ENCODE assay signal across 19 mouse cellular contexts in genomic region chr3:115845724-115846123, GRCm38 (mm10). TPM values are rescaled to one million over a fixed set of nuclear protein-coding genes. Genes with fewer than 3 reads are reported as not detected.
DNase-seq lines count a peak whose midpoint lies in the region; ATAC-seq lines count a peak whose summit lies in the region.
"Had no signal": no experiment of that assay in that cellular context is flagged by ENCODE, and none has a peak within 500 bp of the region (broad histone marks: within the 10 kb centered on the region; RNA-seq: fewer than 3 reads in every experiment).

No protein-coding gene starts in this region.

- ATAC-seq in hindbrain, embryonic 14.5 days (ENCODE audit: low FRiP score) = 0 out of 2 replicates have a peak, but pooled peaks have one; percentile 17
- ATAC-seq in hindbrain, embryonic 13.5 days (ENCODE audit: low FRiP score) = no peak
- ATAC-seq in forebrain, embryonic 15.5 days (replicated peaks) = 0 out of 2 replicates have a peak, but pooled peaks have one; percentile 32
- no peak for ATAC-seq in liver, embryonic 11.5 days (replicated peaks; ENCODE audit: low FRiP score)
- no peak for ATAC-seq in erythroid progenitor cell, adult 5-6 weeks (replicated peaks; ENCODE audit: low FRiP score, poor library complexity, severe bottlenecking)
- ATAC-seq: midbrain, embryonic 15.5 days had no signal

- H3K27me3 ChIP-seq in hindbrain, embryonic 14.5 days (ENCODE audit: control insufficient read depth, insufficient read depth, low read length) = no peaks in the 10 kb centered on the region
- H3K27me3 ChIP-seq in hindbrain, embryonic 13.5 days = no peaks in the 10 kb centered on the region
- H3K27me3 ChIP-seq in forebrain, embryonic 15.5 days = no peaks in the 10 kb centered on the region
- H3K27me3 ChIP-seq in liver, embryonic 11.5 days (replicated peaks; ENCODE audit: control insufficient read depth, insufficient read depth, low read length) = no peaks in the 10 kb centered on the region
- H3K27me3 ChIP-seq: embryonic facial prominence, embryonic 12.5 days; hindbrain, embryonic 15.5 days; limb, embryonic 12.5 days; liver, embryonic 15.5 days; midbrain, embryonic 15.5 days; neural tube, embryonic 12.5 days had no signal

- no peaks in the 10 kb centered on the region for H3K9me3 ChIP-seq in hindbrain, embryonic 14.5 days (ENCODE audit: control insufficient read depth, low read length)
- H3K9me3 ChIP-seq in hindbrain, embryonic 13.5 days = no peaks in the 10 kb centered on the region
- no peaks in the 10 kb centered on the region for H3K9me3 ChIP-seq in forebrain, embryonic 15.5 days
- H3K9me3 ChIP-seq in liver, embryonic 11.5 days (ENCODE audit: control insufficient read depth, low read length) = no peaks in the 10 kb centered on the region
- H3K9me3 ChIP-seq: embryonic facial prominence, embryonic 12.5 days; hindbrain, embryonic 15.5 days; limb, embryonic 12.5 days; liver, embryonic 15.5 days; midbrain, embryonic 15.5 days had no signal

- no peaks in the 10 kb centered on the region for H3K36me3 ChIP-seq in hindbrain, embryonic 14.5 days (replicated peaks; ENCODE audit: control insufficient read depth, insufficient read depth)
- no peaks in the 10 kb centered on the region for H3K36me3 ChIP-seq in hindbrain, embryonic 13.5 days
- H3K36me3 ChIP-seq in forebrain, embryonic 15.5 days = no peaks in the 10 kb centered on the region
- no peaks in the 10 kb centered on the region for H3K36me3 ChIP-seq in liver, embryonic 11.5 days (ENCODE audit: control insufficient read depth, insufficient read depth, low read length)
- H3K36me3 ChIP-seq: embryonic facial prominence, embryonic 12.5 days; hindbrain, embryonic 15.5 days; limb, embryonic 12.5 days; liver, embryonic 15.5 days; midbrain, embryonic 15.5 days; neural tube, embryonic 12.5 days had no signal

- DNase-seq in hindbrain, embryonic 14.5 days (ENCODE audit: low spot score) = no peak
- peak; percentile 51 to 55 for DNase-seq in right cerebral cortex, postnatal 10 days (ENCODE audit: low spot score in 2 of 2)
- DNase-seq in right cerebral cortex, postnatal 25 days = no peak
- peak; percentile 58 for DNase-seq in testis, postnatal 14 days (ENCODE audit: low spot score)
- no peak for DNase-seq in liver, embryonic 11.5 days (ENCODE audit: low spot score)
- DNase-seq: adrenal gland, postnatal 14 days; B cell, adult 2 months; gastrocnemius, postnatal 25 days; kidney, adult 2 months; kidney, postnatal 36 days had no signal

- no peak overlapping the region for H3K4me2 ChIP-seq in hindbrain, embryonic 14.5 days (replicated peaks)
- H3K4me2 ChIP-seq in hindbrain, embryonic 13.5 days = no peak overlapping the region
- no peak overlapping the region for H3K4me2 ChIP-seq in forebrain, embryonic 15.5 days (replicated peaks)
- no peak overlapping the region for H3K4me2 ChIP-seq in liver, embryonic 11.5 days
- H3K4me2 ChIP-seq: embryonic facial prominence, embryonic 12.5 days; hindbrain, embryonic 15.5 days; limb, embryonic 12.5 days; liver, embryonic 15.5 days; midbrain, embryonic 15.5 days; neural tube, embryonic 12.5 days had no signal

- H3K4me3 ChIP-seq in hindbrain, embryonic 14.5 days (replicated peaks; ENCODE audit: low read length) = no peak overlapping the region
- no peak overlapping the region for H3K4me3 ChIP-seq in hindbrain, embryonic 13.5 days
- H3K4me3 ChIP-seq in forebrain, embryonic 15.5 days = no peak overlapping the region
- no peak overlapping the region for H3K4me3 ChIP-seq in liver, embryonic 11.5 days (ENCODE audit: low read depth, low read length)
- H3K4me3 ChIP-seq: embryonic facial prominence, embryonic 12.5 days; hindbrain, embryonic 15.5 days; limb, embryonic 12.5 days; liver, embryonic 15.5 days; midbrain, embryonic 15.5 days; neural tube, embryonic 12.5 days had no signal

- no peak overlapping the region for H3K27ac ChIP-seq in hindbrain, embryonic 14.5 days
- H3K27ac ChIP-seq in hindbrain, embryonic 13.5 days = no peak overlapping the region
- peak overlapping the region; percentile 60 for H3K27ac ChIP-seq in forebrain, embryonic 15.5 days (replicated peaks)
- H3K27ac ChIP-seq in liver, embryonic 11.5 days (ENCODE audit: low read depth, low read length) = no peak overlapping the region
- H3K27ac ChIP-seq: embryonic facial prominence, embryonic 12.5 days; limb, embryonic 12.5 days; liver, embryonic 15.5 days; midbrain, embryonic 15.5 days; neural tube, embryonic 12.5 days had no signal

- H3K9ac ChIP-seq in hindbrain, embryonic 14.5 days = no peak overlapping the region
- H3K9ac ChIP-seq in hindbrain, embryonic 13.5 days = no peak overlapping the region
- H3K9ac ChIP-seq in forebrain, embryonic 15.5 days (replicated peaks) = no peak overlapping the region
- H3K9ac ChIP-seq in liver, embryonic 11.5 days (ENCODE audit: low read depth, low read length) = no peak overlapping the region
- H3K9ac ChIP-seq: embryonic facial prominence, embryonic 12.5 days; hindbrain, embryonic 15.5 days; limb, embryonic 12.5 days; liver, embryonic 15.5 days; midbrain, embryonic 15.5 days; neural tube, embryonic 12.5 days had no signal

- WGBS in hindbrain, embryonic 14.5 days = 44% methylated on average over 1 of the region's 1 CpGs
- 40% methylated on average over 1 of the region's 1 CpGs for WGBS in hindbrain, embryonic 13.5 days
- 7% methylated on average over 1 of the region's 1 CpGs for WGBS in forebrain, embryonic 15.5 days
- 89% methylated on average over 1 of the region's 1 CpGs for WGBS in liver, embryonic 11.5 days

- no peaks in the 10 kb centered on the region for H3K4me1 ChIP-seq in hindbrain, embryonic 14.5 days (replicated peaks; ENCODE audit: control insufficient read depth, insufficient read depth, low read length)
- no peaks in the 10 kb centered on the region for H3K4me1 ChIP-seq in hindbrain, embryonic 13.5 days (replicated peaks)
- peaks cover 16% of the 10 kb centered on the region for H3K4me1 ChIP-seq in forebrain, embryonic 15.5 days
- H3K4me1 ChIP-seq in liver, embryonic 11.5 days (replicated peaks; ENCODE audit: control insufficient read depth, insufficient read depth, low read length) = no peaks in the 10 kb centered on the region
- H3K4me1 ChIP-seq: embryonic facial prominence, embryonic 12.5 days; hindbrain, embryonic 15.5 days; limb, embryonic 12.5 days; liver, embryonic 15.5 days; midbrain, embryonic 15.5 days had no signal

RNA-seq across cellular contexts. Expression of gene Dph5, which starts 41.9 kb away (rescaled TPM):
- polyA plus RNA-seq in hindbrain, embryonic 14.5 days (2014; fragmentation: Nextera tagmentation; extraction: Ambion mirVana) = 24.5 and 25.0 TPM in 2 replicates
- 25.6 and 27.7 TPM in 2 replicates for polyA plus RNA-seq in hindbrain, embryonic 13.5 days (2015; fragmentation: Nextera tagmentation; extraction: Ambion mirVana)
- polyA plus RNA-seq in forebrain, embryonic 15.5 days (2015; fragmentation: Nextera tagmentation; extraction: Ambion mirVana) = 28.8 and 29.4 TPM in 2 replicates
- polyA plus RNA-seq in liver, embryonic 11.5 days (2014; fragmentation: Nextera tagmentation; extraction: Ambion mirVana) = 49.3 and 50.6 TPM in 2 replicates
- 1.3 and 7.9 TPM in 2 replicates for total RNA-seq in erythroid progenitor cell, adult 5-6 weeks (2015; ENCODE audit: low replicate concordance)
- total RNA-seq in erythroid progenitor cell, adult 5-6 weeks (2017; ENCODE audit: low replicate concordance) = 5.3 and 18.0 TPM in 2 replicates

Comparison
In these comparisons a context has a peak if more than half of its experiments do, and no peak if none do; other contexts are left out.
1. ATAC-seq: peak in hindbrain, embryonic 14.5 days (single experiment) and forebrain, embryonic 15.5 days (single experiment); none in hindbrain, embryonic 13.5 days (single experiment), liver, embryonic 11.5 days (single experiment) and erythroid progenitor cell, adult 5-6 weeks (single experiment).
2. DNase-seq: peak in right cerebral cortex, postnatal 10 days (2 of 2) and testis, postnatal 14 days (single experiment); none in hindbrain, embryonic 14.5 days (single experiment), right cerebral cortex, postnatal 25 days (single experiment) and liver, embryonic 11.5 days (single experiment).